Mouse (Mus musculus) forebrain, embryonic 16.5 days (tissue): Measurements from ENCODE around the gene Zfp597. TPM values are rescaled to one million over a fixed set of nuclear protein-coding genes. Genes with fewer than 3 reads are reported as not detected.

Experiments
- ATAC-seq: fragments of 200-750 bp; cut with Nextera tagmentation; 2 replicates; pipeline ENCODE4 v1.8.0; 2017; ENCODE audit warnings: mild to moderate bottlenecking, moderate library complexity
- H3K27ac ChIP-seq: fragments of 300-500 bp; sonication (generic); 2 replicates; pipeline ENCODE4 v1.5.1; 2014; ENCODE audit warnings: low read length, control low read depth
- H3K27me3 ChIP-seq: fragments of 300-500 bp; sonication (generic); replicated peaks from 2 replicates; pipeline ENCODE4 v1.6.1; 2014; ENCODE audit warnings: low read length; ENCODE audit not compliant: control insufficient read depth, insufficient read depth
- H3K36me3 ChIP-seq: fragments of 300-500 bp; sonication (generic); 2 replicates; pipeline ENCODE4 v1.6.1; 2014; ENCODE audit not compliant: control insufficient read depth, insufficient read depth
- H3K4me1 ChIP-seq: fragments of 300-500 bp; sonication (generic); replicated peaks from 2 replicates; pipeline ENCODE4 v1.6.1; 2014; ENCODE audit warnings: low read length; ENCODE audit not compliant: control insufficient read depth, insufficient read depth
- H3K4me2 ChIP-seq: fragments of 300-500 bp; sonication (generic); 2 replicates; pipeline ENCODE4 v1.6.1; 2014; ENCODE audit warnings: mild to moderate bottlenecking, low read length, control low read depth
- H3K4me3 ChIP-seq: fragments of 300-500 bp; sonication (generic); replicated peaks from 2 replicates; pipeline ENCODE4 v1.5.1; 2014; ENCODE audit warnings: mild to moderate bottlenecking, low read length, control low read depth
- H3K9ac ChIP-seq: fragments of 300-500 bp; sonication (generic); replicated peaks from 2 replicates; pipeline ENCODE4 v1.6.1; 2014; ENCODE audit warnings: low read depth, low read length, control low read depth
- H3K9me3 ChIP-seq: fragments of 300-500 bp; sonication (generic); 2 replicates; pipeline ENCODE4 v1.6.1; 2016; ENCODE audit warnings: low read length; ENCODE audit not compliant: control insufficient read depth
- WGBS: fragments of 180-500 bp; shearing (Covaris S2); extraction: QIAGEN DNeasy Blood & Tissue Kit; methylation state at CpG from one replicate; pipeline ENCODE4 v1.1.7; 2014; 5-methylcytosine and 5-hydroxymethylcytosine counted together
- polyA plus RNA-seq: library from polyadenylated mRNA; unstranded; fragments of >200 nt; fragmentation: Nextera tagmentation; extraction: Ambion mirVana; gene quantifications from 2 replicates; pipeline ENCODE4 v1.2.1, GENCODE M21; 2015

Gene Zfp597
- 14.0 and 17.5 TPM in 2 replicates for polyA plus RNA-seq

DNA sequence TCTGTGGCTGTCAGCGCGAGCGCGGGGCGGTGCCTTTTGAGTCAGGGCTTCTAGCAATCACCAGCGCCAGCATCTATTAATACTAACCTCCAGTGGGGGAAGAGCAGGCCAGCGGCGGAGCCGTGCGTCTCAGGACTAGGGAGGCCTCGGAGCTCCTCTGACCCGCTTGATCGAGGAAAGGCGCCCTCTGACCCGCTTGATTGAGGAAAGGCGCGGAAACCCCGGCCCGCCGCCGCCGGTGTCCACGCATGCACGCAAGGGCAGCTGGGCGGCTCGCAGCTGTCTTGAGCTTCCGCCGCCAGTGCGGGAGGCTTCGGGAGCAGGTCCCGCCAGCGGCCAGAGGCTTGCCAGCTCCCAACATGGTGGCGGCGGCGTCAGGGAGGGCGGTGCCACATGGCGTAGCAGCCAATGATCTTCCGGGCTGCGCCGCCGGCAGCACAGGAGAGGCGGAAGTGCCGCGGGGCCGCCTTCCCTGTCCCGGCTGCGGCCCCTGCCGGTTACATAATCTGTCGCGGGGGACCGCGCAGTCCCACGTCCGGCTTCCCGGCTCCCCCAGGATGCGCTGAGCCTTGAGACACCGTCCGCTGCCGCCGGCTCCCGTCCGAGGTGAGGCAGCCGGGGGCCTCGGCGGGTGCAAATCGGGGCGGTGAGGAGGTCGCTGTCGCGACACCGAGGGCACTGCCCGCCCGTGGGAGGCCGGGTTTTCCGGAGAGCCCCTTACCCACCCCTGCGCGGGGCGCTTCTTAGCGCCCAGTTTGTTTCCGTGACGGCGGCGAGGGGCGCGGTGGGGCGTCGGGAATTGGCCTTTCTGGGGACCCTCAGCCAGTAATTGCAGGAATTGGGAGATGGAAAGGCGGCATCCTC lies at the start of gene Zfp597, which contains the start of gene Gm20695:
TSS of gene Zfp597 (minus strand) at position 361 of the 864 bp plus-strand sequence.
TSS of gene Gm20695 (plus strand) at position 448 of the 864 bp plus-strand sequence.
- Histone ChIP-seq H3K27ac (peak within 1 kb of the TSS; percentile 95), H3K4me2 (peak within 1 kb of the TSS; percentile 74), H3K36me3 (no peaks in the 10 kb centered on the region), H3K9ac (peak within 1 kb of the TSS; percentile 91), H3K9me3 (no peaks in the 10 kb centered on the region), H3K27me3 (no peaks in the 10 kb centered on the region), H3K4me3 (peak within 1 kb of the TSS; percentile 73), H3K4me1 (peaks cover 11% of the 10 kb centered on the region)
- under 1% methylated on average over 87 of the region's 88 CpGs for WGBS
- peak; percentile 99 for ATAC-seq

DNA sequence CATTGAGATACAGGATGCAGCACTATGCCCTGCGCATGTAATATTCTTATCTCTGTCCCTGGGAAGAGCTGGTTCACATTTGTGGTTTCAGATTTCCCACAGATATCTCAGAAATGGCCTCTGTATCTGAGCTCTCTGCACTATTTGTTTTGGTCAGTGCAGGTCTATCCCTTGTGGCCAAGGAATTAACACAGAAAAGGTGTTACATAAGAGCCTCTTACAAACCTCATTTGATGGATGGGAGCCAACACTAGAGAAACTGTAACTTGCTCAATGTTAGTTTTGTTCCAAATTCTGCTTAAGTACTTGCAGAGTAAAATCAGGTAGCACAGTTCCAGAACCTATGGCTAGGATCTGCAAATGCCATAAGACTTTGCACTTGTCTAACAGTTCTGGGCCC lies 49.7 kb upstream of the Zfp597 start:
- no peak overlapping the region for H3K4me2 ChIP-seq
- peaks cover 29% of the 10 kb centered on the region for H3K36me3 ChIP-seq
- no peaks in the 10 kb centered on the region for H3K4me1 ChIP-seq
- no peaks in the 10 kb centered on the region for H3K9me3 ChIP-seq
- H3K27ac ChIP-seq: no peak overlapping the region
- no peak overlapping the region for H3K4me3 ChIP-seq
- H3K9ac ChIP-seq: no peak overlapping the region
- H3K27me3 ChIP-seq: no peaks in the 10 kb centered on the region
- no peak for ATAC-seq
- WGBS: 98% methylated on average over 1 of the region's 1 CpGs

DNA sequence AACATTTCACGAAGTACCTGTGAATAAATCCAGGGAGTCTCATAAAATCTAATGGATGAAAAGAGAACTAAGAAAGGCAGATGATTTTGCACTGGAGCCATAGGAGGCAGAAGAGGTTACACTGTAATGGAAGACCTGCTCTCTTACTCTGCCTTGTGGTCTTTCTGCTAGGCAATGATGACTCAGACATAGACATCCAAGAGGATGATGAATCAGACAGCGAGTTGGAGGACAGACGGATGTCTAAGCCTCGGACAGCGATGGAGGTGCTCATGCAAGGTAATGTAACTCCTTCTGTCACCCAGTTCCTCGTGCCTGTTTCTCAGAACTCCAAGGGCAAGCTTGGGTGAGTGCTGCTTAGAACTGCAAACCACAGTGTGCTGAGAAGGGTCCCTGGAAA lies 49.2 kb upstream of the Zfp597 start:
- Histone ChIP-seq H3K27ac (no peak overlapping the region), H3K9me3 (no peaks in the 10 kb centered on the region), H3K4me1 (no peaks in the 10 kb centered on the region), H3K4me2 (no peak overlapping the region), H3K4me3 (no peak overlapping the region), H3K36me3 (peaks cover 27% of the 10 kb centered on the region), H3K9ac (no peak overlapping the region), H3K27me3 (no peaks in the 10 kb centered on the region)
- 95% methylated on average over 6 of the region's 6 CpGs for WGBS
- ATAC-seq: no peak

DNA sequence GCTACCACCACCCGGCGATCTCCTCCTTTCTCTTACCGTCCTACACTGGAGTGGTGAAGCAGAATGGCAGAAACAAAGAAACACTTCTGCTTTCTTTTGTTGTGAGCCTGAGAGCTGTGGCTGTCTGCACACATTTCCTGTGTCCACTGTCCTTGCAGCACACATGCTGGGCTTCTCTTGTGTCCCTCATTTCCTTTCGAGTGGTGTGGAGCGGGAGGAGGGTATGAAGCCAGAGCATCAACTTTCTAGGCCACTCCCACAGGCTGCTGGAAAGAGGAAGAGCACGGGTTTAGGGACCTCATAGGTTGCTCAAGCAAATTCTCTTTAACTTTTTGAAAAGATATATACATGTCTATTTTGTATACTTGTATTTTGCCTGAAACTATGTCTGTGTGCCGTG lies 44.8 kb upstream of the Zfp597 start:
- H3K9me3 ChIP-seq: no peaks in the 10 kb centered on the region
- H3K27ac ChIP-seq: no peak overlapping the region
- no peak overlapping the region for H3K9ac ChIP-seq
- no peak overlapping the region for H3K4me3 ChIP-seq
- no peak overlapping the region for H3K4me2 ChIP-seq
- H3K36me3 ChIP-seq: peaks cover 34% of the 10 kb centered on the region
- no peak for ATAC-seq
- H3K27me3 ChIP-seq: no peaks in the 10 kb centered on the region
- H3K4me1 ChIP-seq: no peaks in the 10 kb centered on the region
- 76% methylated on average over 7 of the region's 7 CpGs for WGBS

DNA sequence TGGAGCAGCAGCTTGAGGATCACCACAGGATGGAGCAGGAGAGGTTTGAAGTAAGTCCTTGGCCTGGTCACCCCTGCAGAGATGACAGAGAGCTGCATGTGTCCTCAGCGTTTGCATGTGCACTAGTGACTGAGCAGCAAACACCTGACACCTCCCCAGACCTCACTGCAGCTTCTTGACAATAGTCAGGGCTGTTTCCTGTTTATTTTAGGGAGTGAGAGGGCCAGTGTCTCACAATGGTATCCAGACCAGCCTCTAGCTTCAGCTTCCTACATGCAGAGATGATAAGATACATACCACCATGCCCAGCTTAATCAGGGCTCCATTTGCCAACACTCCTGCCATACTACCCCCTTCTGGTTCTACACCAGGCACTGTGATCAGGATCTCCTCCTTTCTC lies 44.2 kb upstream of the Zfp597 start:
- ATAC-seq: no peak
- H3K36me3 ChIP-seq: peaks cover 36% of the 10 kb centered on the region

DNA sequence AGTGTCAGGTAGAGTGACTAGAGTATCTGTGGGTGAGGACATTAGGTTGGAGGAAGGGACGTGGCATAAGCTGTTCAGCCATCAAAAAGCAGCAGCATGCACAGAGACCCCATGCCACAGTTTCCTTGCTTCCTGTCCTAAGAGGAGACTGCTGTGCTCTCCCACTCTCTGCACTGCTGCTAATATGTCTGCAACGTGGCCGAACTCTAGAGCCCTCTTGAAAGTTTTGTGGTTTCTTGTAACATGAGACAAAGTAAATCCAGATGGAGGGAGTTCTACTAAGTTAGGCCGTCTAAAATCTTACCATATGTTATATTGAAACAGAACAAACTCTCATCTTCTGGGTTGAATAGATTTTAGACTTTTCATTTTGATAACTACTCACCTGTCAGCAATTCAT lies 39.6 kb upstream of the Zfp597 start:
- Histone ChIP-seq H3K36me3 (peaks cover 37% of the 10 kb centered on the region), H3K4me2 (no peak overlapping the region), H3K9me3 (no peaks in the 10 kb centered on the region), H3K27me3 (no peaks in the 10 kb centered on the region), H3K4me3 (no peak overlapping the region), H3K9ac (no peak overlapping the region), H3K27ac (no peak overlapping the region), H3K4me1 (no peaks in the 10 kb centered on the region)
- no peak for ATAC-seq
- 91% methylated on average over 4 of the region's 4 CpGs for WGBS

More for the DNA sequence above, 44.2 kb upstream of the Zfp597 start:
- Histone ChIP-seq H3K4me1 (no peaks in the 10 kb centered on the region), H3K4me3 (no peak overlapping the region), H3K4me2 (no peak overlapping the region), H3K27me3 (no peaks in the 10 kb centered on the region), H3K9me3 (no peaks in the 10 kb centered on the region), H3K27ac (no peak overlapping the region), H3K9ac (no peak overlapping the region)
- 62% methylated on average over 1 of the region's 1 CpGs for WGBS

DNA sequence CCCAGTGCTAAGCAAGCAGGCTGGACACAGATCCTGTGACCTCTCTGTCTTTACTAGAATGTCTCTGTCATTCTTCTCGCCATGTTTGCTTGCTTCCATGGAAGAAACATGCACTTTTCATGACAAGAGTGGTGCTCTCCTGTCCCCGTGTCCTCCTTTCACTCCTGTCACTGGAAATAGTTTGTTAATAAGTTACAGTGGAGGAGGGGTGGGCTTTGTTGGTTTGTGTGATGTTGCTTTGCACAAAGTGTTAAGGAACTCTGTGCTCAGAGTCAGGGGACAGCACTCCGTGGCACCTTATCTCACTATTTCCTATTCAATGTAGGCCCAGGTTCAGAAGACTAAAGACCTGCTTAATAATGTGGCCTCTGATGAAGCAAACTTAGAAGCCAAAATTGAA lies 39.2 kb upstream of the Zfp597 start:
- Histone ChIP-seq H3K9ac (no peak overlapping the region), H3K4me1 (no peaks in the 10 kb centered on the region), H3K9me3 (no peaks in the 10 kb centered on the region), H3K4me3 (no peak overlapping the region), H3K4me2 (no peak overlapping the region), H3K27ac (no peak overlapping the region), H3K36me3 (peaks cover 35% of the 10 kb centered on the region), H3K27me3 (no peaks in the 10 kb centered on the region)
- no peak for ATAC-seq
- 89% methylated on average over 3 of the region's 3 CpGs for WGBS

DNA sequence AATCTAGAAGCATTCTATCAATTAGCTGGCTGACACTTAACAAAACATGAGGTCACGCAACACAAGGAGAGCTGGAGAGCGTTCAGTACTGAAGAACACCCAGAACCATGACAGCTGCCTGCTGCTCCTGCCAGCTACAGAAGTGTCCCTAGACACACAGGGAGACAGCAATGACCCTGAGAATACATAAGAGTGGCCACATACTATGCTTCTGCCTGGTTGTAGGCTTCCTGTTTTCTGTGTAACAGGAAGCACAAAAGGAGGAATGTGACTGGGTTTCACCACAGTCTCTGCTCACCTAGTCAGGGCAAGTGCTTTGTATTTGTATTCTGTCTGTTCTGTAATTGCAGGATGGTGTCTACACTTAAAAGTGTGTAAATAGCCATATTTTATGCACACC lies 36.4 kb upstream of the Zfp597 start:
- Histone ChIP-seq H3K9me3 (no peaks in the 10 kb centered on the region), H3K4me1 (no peaks in the 10 kb centered on the region), H3K27me3 (no peaks in the 10 kb centered on the region), H3K9ac (no peak overlapping the region), H3K4me2 (no peak overlapping the region), H3K36me3 (peaks cover 30% of the 10 kb centered on the region), H3K4me3 (no peak overlapping the region), H3K27ac (no peak overlapping the region)
- ATAC-seq: no peak
- 86% methylated on average over 2 of the region's 2 CpGs for WGBS

DNA sequence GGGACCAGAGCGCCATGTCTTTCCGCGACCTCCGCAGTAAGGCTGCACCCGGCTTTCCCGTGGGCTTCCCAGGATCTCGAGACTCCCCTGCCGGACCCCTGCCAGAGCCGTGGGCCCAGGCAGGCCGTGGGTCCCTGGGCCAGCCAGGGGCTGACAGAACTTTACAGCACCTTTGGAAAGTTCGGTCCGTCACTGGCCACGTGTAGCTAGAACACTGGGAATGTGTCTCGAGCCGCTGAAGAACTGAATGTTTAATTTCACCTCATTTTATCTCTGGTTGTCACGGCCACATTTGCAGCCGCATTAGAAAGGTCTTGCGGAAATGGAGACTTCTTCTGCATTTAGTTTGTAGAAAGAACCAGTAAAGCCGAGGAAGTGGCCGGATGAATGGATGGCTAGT lies 24.8 kb upstream of the Zfp597 start:
- Histone ChIP-seq H3K4me2 (peak overlapping the region; percentile 79), H3K4me1 (peaks cover 15% of the 10 kb centered on the region), H3K27me3 (no peaks in the 10 kb centered on the region), H3K9ac (peak overlapping the region; percentile 79), H3K9me3 (no peaks in the 10 kb centered on the region), H3K27ac (peak overlapping the region; percentile 79), H3K36me3 (peaks cover 20% of the 10 kb centered on the region), H3K4me3 (peak overlapping the region; percentile 75)
- 6% methylated on average over 20 of the region's 20 CpGs for whole genome bisulfite sequencing
- no peak for ATAC-seq
